Mouse (Mus musculus) G1E (cell line): ENCODE results near the gene Atg16l1.

Source experiments
- CTCF ChIP-seq: IDR thresholded peaks from 2 replicates; pipeline ENCODE4 v1.5.1; 2012; ENCODE audit warnings: low read depth, low read length, inconsistent platforms, mixed read lengths
- GATA2 ChIP-seq: IDR thresholded peaks from 2 replicates; pipeline ENCODE4 v1.6.1; 2012; ENCODE audit warnings: low read depth, low read length, inconsistent platforms, borderline replicate concordance

DNA sequence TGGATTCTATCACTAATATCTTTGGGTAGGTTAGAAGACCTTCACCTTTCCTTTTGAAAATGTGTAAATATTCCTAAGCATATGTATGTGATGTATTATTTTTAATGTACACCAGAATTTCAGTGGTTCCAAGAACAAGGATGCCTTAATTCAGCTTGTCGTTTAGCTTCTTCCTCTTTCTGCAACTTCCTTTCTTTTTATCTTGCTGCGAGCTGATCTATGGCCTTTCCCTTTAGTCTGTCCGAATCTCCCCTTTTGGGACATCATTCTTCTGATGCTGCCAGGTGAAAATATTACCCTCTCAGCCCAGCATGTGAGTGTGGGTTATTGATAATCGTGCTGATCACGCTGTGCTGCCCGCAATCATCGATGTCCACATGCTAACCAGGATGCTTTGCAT lies 19.2 kb downstream of the Atg16l1 start:
- TF ChIP-seq CTCF (no peak), GATA2 (no peak)
